Mouse (Mus musculus): ENCODE results near the gene Ppef2.

The Ppef2 gene

DNA sequence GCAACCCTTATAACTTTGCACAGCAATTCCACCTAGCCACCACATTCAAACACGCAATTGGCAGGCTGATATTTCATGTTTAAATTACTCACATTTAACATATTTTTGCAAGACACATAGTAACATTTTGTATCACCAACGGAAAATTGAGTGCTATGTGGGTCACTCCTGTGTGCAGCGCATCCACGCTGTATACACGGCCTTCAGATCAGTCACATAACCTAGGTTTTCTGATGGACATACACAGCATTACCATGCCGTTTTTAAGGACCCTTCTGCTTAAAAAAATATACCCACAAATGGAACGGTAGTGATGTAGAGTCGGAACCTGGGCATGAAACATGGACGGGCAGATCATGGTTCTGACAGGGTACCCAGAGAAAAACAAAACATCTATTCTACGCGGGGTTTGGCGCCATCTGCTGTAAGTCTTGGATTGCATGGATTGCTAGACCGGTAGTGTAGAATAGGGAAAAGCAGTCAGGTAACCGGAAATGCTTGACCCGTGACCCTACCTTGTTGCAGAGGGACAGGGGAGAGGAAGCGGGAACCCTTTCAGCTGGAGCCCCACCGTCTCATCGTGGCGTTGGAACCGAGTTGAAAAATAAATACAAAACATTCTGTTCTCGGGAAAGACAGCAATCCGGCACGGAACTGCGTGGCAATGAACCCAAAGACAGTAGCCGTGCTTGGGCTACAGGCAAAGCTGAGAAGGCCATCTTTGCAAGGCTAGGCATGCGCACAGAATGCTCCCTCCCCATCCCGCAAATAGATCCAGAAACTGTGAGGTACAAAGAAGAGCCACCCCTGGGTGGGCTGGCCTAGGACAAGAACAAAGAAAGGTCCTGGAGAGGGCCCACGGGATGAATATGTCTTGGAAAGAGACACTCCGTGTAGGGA, 16.5 kb downstream of the Ppef2 start:
- DNase-seq (ENCODE audit: low spot score): no peak

DNA sequence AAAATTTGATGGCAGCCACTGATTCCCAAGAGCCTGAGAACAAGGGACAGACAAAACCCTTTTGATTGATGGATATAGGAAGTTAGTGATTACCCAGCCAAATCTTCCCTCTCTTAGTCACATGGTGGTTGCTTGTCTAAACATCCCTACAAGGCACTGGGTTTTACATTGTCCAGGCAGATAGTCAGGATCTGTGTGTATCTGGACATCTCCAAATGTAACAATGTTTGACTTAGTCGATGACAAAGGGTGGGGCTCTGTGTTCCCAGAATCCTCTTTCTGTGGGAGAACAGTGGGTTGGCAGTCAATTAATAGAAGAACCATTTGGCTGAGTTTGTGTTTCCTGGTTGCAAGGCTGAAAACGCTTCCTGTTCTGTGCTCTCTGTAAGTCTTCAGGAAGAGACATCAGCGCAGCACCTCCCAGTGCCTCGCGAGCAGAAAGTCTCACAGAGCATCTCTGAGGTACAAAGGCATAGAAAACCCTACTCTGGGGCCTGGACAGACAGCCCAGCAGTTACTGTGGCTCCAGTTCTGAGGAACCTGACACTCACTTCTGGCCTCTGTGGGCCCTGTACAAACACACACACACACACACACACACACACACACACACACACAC, 21.0 kb downstream of the Ppef2 start:
- DNase-seq (ENCODE audit: low spot score): no peak

DNA sequence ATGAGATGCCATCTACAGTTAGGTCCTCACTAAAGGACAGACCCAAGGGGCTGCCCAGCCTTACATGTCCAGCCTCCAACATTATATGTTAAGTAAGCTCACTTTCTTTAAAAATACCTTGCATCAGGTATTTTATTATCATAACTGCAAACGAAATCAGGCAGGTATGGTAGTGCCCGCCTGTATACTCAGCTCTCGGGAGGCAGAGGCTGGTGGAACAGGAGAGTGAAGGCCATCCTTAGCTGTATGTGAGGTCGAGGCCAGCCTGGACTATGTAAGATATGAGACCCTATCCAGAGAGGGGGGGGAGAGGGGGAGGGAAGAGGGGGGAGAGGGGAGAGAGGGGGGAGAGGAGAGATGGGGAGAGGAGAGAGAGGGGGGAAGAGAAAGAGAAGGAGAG, 22.7 kb downstream of the Ppef2 start:
- no peak for DNase-seq (ENCODE audit: low spot score)

DNA sequence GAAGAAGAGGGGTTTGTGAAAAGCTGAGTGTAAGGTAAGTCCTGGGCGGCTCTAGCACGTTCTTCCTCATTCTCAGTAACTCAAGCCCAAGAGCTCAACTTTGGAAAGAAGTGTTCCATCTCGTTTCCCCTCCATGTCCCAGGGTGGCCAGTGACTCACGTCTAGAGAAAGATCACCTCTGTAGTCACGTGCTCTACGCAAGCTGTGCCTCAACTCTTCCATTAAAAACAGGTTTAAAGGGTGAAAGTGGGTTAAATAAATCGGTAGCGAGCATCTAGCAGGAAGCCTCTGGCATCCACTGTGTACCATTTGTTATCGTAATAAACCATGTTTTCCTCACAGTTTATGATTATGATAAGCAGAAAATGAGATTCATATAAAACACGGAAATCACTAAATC, 24.2 kb downstream of the Ppef2 start:
- no peak for DNase-seq (ENCODE audit: low spot score)

DNA sequence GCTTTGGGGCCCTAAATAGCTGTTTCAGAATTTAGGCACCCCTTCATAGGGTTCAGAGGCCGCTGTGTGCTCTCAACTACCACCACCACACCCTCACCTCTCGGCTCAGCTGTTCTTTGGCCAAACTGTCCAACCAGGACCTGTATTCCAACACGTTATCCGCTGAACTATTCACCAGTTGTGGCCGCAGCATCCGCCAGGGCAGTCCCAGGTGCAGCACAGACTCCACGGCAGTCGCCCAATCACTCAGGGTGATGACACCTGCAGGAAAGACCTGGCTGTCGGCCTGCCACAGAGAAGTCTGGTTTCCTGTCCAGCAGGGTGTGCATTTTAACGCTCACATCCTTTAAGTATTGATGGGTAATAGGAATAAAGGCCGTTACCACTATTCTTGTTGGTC, 25.8 kb downstream of the Ppef2 start:
- DNase-seq (ENCODE audit: low spot score): no peak

DNA sequence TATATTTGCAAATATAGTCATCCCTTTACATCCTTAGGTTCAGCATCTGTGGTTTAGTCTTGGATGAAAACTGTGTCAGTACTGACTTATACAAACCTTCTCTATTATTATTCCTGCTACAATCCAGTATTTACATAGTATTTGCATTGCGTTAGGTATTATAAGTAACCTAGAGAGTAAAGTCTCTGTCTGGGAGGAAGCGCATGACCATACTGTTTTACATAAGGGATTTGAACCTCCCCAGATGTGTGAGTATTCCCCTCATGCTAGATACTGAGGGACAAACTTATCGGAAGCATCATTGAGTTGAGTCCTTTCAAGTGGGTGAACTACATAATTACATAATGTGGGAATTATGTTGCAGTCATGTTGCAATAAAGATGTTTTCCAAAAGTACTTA, 26.6 kb downstream of the Ppef2 start:
- DNase-seq (ENCODE audit: low spot score): no peak

DNA sequence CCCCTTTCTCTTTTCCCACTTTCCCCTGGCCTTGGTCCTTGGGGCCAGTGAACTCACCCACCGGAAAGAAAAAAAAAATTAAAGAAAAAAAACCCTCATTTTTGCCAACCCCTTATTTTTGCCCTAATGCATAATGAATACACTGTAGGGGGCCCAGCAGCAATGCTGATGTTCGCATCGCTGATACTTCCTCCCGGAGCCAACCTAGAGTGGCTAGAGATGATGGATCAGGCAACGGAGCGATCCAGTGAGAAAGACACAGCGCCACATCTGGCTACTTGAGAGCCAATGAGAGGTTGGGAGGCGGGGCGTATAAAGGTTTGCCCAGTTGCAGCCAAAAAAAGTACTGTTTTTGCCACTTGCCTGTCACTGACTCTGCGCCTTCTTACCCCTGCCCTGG, 27.3 kb downstream of the Ppef2 start:
- DNase-seq (ENCODE audit: low spot score): no peak

DNA sequence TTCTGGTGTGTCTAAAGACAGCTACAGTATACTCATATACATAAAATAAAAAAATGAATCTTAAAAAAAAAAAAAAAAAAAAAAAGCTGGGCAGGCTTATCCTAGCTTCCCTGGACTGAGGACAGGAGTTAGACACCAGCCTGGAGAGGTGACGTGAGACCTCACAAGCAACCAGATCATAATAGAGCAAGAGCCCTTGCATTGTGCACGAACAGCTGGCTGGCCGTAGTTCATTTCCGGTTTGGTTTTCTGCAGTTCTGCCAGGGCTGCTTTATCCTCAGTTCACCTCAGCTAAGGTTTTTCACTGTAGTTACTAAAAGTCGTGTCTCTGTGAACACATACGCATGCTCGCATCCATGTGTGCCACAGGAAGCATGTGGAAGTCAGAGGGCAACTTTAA, 28.3 kb downstream of the Ppef2 start:
- no peak for DNase-seq (ENCODE audit: low spot score)

DNA sequence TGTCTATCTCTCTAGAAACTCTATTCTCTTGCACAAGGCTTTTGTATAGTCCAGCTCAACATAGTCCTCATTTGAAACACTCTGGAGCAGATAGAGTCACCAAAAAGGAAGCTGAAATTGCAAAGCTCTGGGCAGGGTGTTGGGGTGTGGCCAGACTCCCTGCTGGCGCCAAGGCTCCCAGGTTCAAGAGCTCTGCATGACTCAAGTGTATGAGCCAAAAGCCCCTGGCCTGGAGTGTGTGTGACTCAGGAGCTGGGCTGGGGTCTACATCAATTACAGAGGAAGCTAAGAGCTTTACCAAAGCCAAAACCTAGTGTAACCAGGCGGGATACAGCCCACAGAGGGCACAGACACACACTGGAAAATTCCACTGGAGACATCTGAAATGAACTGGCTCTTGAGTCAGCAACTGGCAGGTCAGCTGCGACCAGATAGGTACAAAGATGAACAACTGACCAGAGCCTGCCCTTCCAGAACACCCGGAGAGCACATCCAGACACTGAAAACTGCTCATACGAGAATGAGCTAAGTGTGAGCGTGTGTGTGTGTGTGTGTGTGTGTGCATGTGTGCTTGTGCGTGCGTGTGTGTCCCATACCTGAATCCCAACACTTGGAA, 35.7 kb downstream of the Ppef2 start:
- no peak for DNase-seq (ENCODE audit: low spot score)

DNA sequence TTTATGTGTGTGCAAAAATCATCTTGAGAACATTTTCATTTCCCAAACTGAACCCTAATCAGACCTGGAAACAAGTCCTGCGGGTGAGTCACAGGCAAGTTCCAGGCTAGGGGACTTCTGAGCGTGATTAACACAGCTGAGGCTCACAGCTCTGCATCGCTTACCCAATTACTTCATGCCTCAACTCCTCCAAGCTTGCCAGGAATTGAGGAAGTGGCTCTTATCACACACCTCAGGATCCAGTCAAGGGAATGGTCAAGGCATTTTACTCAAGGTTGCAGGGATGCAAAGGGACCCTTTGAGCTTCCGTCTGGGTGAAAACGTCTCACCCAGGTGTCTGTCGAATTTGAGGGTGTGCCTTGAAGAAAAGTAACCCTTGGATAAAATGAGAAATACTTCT, 36.3 kb downstream of the Ppef2 start:
- no peak for DNase-seq (ENCODE audit: low spot score)

DNA sequence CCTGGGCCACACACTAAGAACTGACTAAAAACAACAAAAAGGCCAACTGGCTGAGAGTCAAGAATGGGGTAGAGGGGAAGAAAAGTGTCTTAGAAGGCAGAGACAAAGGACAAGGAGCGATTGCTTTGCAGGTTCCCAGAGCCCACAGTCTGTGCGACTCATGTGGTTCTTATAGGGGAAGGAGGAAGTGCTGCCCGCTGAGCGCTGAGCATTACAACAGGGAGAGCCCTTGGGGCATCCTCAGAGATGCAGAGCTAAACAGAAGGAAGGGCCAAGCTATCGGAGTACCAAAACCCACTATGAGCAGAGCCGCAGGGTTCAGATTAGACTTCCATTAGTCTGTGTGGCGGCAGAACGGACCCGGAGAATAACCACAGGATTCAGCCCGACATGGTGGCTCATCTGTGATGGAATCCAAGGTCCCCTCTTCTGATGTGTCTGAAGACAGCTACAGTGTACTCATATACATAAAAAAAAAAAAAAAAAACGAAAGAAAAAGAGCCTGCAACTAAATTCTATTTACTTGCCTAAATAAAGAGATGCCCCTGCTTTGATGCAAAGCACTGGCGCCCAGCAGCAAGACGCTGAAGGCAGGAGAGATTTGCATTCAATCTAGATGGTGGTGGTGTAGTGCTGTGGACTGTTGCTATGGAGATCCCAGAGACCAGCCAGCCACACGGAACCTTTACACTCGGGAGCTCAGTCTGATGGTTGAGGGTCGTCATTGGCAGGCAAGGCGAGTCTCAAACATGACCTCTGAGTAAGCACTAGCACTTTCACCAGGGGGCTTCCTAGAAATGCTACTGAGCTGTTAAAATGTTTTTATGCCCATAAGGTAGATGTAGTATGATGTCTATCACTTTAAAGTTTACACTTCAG, 36.9 kb downstream of the Ppef2 start:
- DNase-seq (ENCODE audit: low spot score): no peak

DNA sequence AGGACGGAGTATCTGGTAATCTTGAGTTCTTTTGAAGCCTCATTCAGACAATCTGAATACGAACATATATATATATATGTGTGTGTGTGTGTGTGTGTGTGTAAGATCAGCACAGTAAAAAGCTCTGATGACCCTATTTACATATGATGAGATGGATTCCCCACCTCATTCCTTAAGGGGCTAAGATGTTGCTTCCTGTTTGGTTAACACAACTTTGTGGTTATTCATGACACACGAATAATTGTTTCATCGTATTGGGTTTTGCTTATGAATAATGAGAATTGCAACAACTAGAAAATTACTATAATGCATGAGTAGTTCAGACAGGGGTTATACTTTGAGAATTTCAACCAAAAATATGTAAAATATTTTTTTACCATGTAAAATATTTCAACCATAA, 40.8 kb downstream of the Ppef2 start, which contains the start of gene U90926:
Gene U90926 (minus strand): TSS at position 101 of the 400 bp plus-strand sequence.
- DNase-seq (ENCODE audit: low spot score): no peak

DNA sequence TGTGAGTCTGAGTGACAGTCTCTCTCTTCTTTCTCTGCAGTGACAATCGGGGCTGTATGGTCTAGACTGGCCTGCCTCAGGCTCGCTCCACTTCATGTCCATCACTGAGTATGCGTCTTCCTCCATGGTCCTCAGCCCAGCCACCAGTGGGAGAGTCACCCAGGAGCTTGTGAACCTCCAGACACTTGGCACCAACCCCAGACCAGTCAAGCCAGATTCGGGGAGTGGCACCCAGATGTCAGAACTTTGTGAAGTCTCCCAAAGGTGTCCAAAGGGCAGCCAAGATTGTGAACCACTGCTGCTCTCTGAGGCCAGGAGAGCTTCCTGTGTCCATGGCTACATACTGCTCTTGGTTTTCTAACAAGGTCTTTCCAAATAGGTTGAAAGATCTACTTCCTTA, 43.8 kb downstream of the Ppef2 start:
- DNase-seq (ENCODE audit: low spot score): no peak

DNA sequence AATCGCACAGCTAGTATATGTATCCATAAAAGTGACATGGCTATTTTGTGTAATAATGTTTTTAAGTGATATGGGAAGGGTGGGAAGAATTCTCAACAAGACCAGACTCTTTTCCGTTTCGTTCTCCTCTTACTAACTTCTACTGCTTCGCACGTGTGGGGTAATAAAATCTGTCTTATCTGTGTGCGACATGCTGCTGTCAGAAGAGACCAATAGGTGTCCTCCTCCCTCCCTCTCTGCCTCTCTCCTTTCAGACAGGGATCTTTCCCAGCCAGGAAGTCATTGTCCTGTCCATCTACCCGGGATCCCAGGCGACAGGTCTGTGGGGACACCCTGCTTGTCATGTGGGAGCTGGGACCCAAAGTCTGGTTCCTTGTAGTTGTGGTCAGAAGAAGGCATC, 45.9 kb downstream of the Ppef2 start:
- DNase-seq (ENCODE audit: low spot score): no peak

DNA sequence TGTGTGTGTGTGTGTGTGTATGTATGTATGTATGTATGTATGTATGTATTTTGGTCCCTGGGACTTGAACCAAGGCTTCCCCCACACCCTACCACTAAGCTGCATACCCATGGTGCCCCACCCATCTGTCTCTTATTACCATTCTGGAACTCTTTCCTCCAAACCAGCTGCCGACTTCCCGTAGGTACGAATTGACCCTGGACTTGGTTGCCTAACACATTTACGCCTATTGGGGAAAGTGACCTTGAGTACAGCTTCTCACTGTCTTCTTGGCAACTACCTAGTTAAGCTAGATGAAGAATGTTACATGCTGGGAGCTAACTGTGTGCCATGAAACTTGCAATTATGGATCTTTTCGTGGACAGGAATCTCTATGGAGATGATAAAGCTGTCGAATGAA, 50.0 kb downstream of the Ppef2 start:
- no peak for DNase-seq (ENCODE audit: low spot score)

DNA sequence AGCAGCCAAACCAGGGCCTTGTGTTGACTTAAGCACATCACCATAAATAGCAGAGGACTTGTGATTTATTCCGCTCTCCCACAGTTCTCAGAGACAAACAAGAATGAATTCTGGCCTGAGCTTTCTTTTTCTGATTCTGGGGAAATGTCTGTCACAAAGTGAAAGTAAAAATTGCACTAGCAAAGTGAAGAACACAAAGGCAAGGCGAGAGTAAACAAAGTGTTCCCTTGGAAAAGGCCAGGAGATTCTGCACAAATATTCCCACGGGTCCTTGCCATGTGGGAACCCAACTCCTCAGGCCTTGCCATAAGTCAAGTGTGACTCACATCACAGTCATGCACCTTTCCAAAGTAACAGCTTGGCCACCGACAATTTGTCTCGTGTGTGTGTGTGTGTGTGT, 50.4 kb downstream of the Ppef2 start:
- DNase-seq (ENCODE audit: low spot score): no peak

DNA sequence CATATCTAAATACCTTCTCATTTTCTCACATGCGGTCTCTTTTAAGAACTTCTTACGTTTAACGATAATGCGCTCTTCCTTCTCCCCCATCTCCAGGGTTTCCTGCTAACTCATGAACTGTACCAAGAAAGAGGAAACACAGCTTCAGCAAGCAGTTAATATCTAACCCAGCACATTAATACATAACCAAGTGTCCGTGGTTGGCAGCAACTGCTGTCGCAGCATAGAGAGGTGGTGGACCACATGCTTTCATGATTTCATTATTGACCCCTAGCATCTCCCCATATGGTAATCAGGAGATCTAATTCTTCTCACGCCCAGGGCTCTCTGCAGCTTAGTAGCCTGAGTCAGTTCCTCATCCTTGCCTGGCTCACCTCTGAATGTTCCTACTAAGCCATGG, 50.9 kb downstream of the Ppef2 start:
- DNase-seq (ENCODE audit: low spot score): no peak

DNA sequence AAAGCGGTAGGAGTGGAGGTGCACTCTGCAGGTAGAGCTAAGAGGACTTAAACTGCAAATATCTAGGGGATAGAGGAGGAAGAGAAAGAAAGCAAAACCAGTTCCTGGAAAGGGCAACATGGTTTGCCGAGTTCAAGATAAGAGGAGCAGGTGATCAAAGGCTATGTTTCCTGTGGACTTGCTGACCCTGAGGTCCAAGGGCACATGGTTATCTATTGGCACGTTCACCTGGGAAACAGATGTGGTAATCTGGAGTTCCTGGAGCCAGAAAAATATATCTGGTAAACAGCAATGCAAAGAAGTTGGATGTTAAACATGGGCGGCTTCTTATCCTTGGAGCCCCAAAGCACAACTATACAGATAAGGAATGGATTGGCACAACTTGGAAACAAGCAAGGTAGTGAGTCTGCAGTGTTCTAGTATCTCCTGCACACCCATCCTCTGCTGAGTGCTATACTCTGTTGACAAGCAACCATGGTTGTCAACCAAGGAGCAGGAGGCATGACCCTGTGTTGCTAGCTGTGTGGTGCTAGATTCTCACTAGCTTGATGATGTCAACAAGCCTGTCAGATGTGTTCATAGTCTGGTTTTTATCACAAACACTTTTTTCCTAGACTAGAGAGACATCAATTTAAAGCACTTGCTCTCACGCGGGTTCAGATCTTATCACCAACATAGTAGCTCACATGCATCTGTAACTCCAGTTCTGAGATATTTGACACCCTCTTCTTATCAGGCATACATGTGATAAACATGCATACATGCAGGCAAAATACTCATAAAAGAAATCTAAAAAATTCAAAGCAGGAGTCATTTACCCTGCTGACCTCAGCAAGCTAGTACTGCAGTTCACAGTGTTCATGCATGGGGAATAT, 51.7 kb downstream of the Ppef2 start:
- no peak for DNase-seq (ENCODE audit: low spot score)

DNA sequence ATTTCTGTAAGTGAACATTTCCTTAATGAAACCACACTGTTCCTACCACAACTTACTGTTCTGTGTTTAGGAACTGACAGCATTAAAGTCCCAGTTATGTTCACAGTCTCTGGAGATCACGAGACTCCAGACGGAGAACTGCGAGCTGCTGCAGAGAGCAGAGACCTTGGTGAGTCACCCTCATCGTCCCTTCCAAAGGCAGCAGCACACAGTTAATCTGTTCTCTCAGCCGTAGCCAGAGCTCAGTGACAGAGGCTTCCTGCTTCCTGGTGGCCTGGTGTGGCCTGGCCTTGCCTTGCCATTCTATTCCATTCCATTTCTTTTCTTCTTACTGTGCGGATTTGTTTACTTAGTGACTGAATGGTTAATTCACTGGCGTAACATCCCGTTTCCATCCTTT, 57.8 kb downstream of the Ppef2 start:
- DNase-seq (ENCODE audit: low spot score): no peak

DNA sequence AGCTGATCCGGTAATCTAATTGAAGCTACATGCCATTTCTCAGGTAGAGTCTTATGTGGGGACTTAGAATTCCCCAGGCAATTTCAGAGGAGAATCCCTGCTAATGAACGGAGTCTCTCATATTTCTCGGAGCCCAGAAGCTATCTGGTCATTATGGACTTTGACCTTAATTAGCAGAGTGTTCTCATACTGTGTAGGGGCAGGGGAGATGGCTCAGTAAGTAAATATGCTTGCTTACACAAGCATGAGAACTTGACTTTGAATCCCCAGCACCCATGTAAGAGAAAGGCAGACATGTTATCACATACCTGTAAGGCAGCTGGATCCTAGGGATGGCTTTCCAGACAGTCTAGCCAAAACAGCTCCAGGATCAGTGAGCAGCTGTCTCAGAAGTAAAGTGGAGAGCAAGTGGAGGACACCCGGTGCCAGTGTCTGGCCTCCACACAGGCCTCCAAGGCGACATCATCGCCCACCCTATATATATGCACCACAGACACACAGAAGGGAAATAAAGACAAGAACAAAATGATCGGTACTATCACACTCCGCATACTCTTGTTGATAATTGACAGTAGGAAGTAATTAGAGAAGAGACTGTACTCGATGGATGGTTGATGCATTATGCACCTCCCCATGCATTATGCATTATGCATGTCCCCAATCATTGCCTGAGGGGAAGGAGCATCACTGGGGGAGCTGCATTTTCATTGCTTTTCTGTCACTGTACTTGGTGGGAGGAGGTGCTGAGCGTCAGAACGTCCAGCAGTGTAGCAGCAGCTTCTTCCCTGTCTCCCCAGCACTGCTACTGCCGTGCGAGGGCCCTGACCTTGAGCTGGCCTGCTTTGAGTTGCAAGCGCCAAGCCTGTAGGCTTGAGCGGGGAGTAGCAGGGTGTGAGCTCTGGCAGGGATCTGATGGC, 58.9 kb downstream of the Ppef2 start:
- no peak for DNase-seq (ENCODE audit: low spot score)

Measured in urinary bladder, postnatal 10 days (tissue).